Comparison of ENCODE assay signal across 17 mouse cellular contexts in genomic region chr15:18360256-18360655, GRCm38 (mm10).
"Had no signal": no experiment of that assay in that cellular context is flagged by ENCODE, and none has a peak within 500 bp of the region (broad histone marks: within the 10 kb centered on the region; RNA-seq: fewer than 3 reads in every experiment).

No protein-coding gene starts in this region.

- ATAC-seq: liver, embryonic 12.5 days; liver, postnatal 0 days; lung, postnatal 0 days; midbrain, embryonic 13.5 days; midbrain, embryonic 15.5 days; midbrain, embryonic 16.5 days had no signal

- DNase-seq: left cerebral cortex, postnatal 4 days; liver; liver, embryonic 13.5 days; liver, postnatal 0 days; lung, adult 18-20 months; lung, adult 2 months; lung, embryonic 14.5 days; lung, postnatal 10 days; lung, postnatal 14 days; lung, postnatal 36 days; lung, postnatal 4 days; midbrain, embryonic 14.5 days had no signal
